Mouse (Mus musculus): Measurements from ENCODE around the gene Wdr82.

Gene Wdr82

GRCm38 (mm10) chr9:106197732-106198131 lies 27.0 kb downstream of the Wdr82 start:
- DNase-seq (ENCODE audit: inconsistent ontology term) = no peak

- peak; percentile 83 for DNase-seq (ENCODE audit: inconsistent ontology term)
Measured at GRCm38 (mm10) chr9:106198962-106199458, 28.3 kb downstream of the Wdr82 start.

- DNase-seq (ENCODE audit: inconsistent ontology term) = no peak
Measured at GRCm38 (mm10) chr9:106199535-106200272, 29.0 kb downstream of the Wdr82 start, which contains the start of gene Ppm1m. Gene Ppm1m (minus strand): TSS chr9:106199746.

- no peak for DNase-seq (ENCODE audit: inconsistent ontology term)
Measured at GRCm38 (mm10) chr9:106201895-106202294, 31.2 kb downstream of the Wdr82 start.

- peak; percentile 96 for DNase-seq (ENCODE audit: inconsistent ontology term)
Measured at GRCm38 (mm10) chr9:106202819-106203636, 32.3 kb downstream of the Wdr82 start, which contains the start of gene Twf2. Gene Twf2 (plus strand): TSS chr9:106203108.

GRCm38 (mm10) chr9:106203990-106204851 lies 33.5 kb downstream of the Wdr82 start:
- peak; percentile 64 for DNase-seq (ENCODE audit: inconsistent ontology term)

- no peak for DNase-seq (ENCODE audit: inconsistent ontology term)
Measured at GRCm38 (mm10) chr9:106205713-106206290, 35.1 kb downstream of the Wdr82 start.

- DNase-seq (ENCODE audit: inconsistent ontology term) = no peak
Measured at GRCm38 (mm10) chr9:106206515-106206914, 35.8 kb downstream of the Wdr82 start.

- no peak for DNase-seq (ENCODE audit: inconsistent ontology term)
Measured at GRCm38 (mm10) chr9:106208181-106208580, 37.5 kb downstream of the Wdr82 start.

GRCm38 (mm10) chr9:106209954-106210353 lies 39.2 kb downstream of the Wdr82 start:
- no peak for DNase-seq (ENCODE audit: inconsistent ontology term)

- no peak for DNase-seq (ENCODE audit: inconsistent ontology term)
Measured at GRCm38 (mm10) chr9:106210853-106211609, 40.3 kb downstream of the Wdr82 start.

- peak; percentile 81 for DNase-seq (ENCODE audit: inconsistent ontology term)
Measured at GRCm38 (mm10) chr9:106211680-106212593, 41.2 kb downstream of the Wdr82 start.

- DNase-seq (ENCODE audit: inconsistent ontology term) = no peak
Measured at GRCm38 (mm10) chr9:106212594-106212981, 41.9 kb downstream of the Wdr82 start.

- DNase-seq (ENCODE audit: inconsistent ontology term) = no peak
Measured at GRCm38 (mm10) chr9:106215341-106216125, 44.8 kb downstream of the Wdr82 start.

GRCm38 (mm10) chr9:106216971-106217370 lies 46.2 kb downstream of the Wdr82 start:
- DNase-seq (ENCODE audit: inconsistent ontology term) = no peak

GRCm38 (mm10) chr9:106220894-106221523 lies 50.3 kb downstream of the Wdr82 start:
- DNase-seq (ENCODE audit: inconsistent ontology term) = no peak

- no peak for DNase-seq (ENCODE audit: inconsistent ontology term)
Measured at GRCm38 (mm10) chr9:106222261-106222851, 51.6 kb downstream of the Wdr82 start, which contains the start of gene Tlr9. Gene Tlr9 (plus strand): TSS chr9:106222598.

- DNase-seq (ENCODE audit: inconsistent ontology term) = no peak
Measured at GRCm38 (mm10) chr9:106222994-106223393, 52.3 kb downstream of the Wdr82 start.
